Mouse (Mus musculus) lung, adult 2 months (tissue): ENCODE results near the gene Prdx6. TPM values are rescaled to one million over a fixed set of nuclear protein-coding genes. Genes with fewer than 3 reads are reported as not detected.
A peak's percentile ranks its signal among the peaks of the same experiment; 100 is the strongest.
"Not testable (repeated sequence)": the region's sequence is repeated elsewhere in the genome, so short reads cannot be mapped to it uniquely, and the experiment has no call there.

Experiments used
- DNase-seq: peaks from one replicate; pipeline ENCODE4 v3.0.0; 2022
- H3K4me1 ChIP-seq: fragments of 200-500 bp; 2 replicates; pipeline ENCODE4 v1.6.1; 2011; ENCODE audit warnings: low read length; ENCODE audit not compliant: control insufficient read depth, insufficient read depth
- H3K4me3 ChIP-seq: fragments of 200-500 bp; replicated peaks from 2 replicates; pipeline ENCODE3; 2011; ENCODE audit warnings: low read depth, mild to moderate bottlenecking, control low read depth, low read length; ENCODE audit errors: extremely low read depth
- CTCF ChIP-seq: fragments of 200-500 bp; IDR thresholded peaks from 2 replicates; pipeline ENCODE4 v1.5.1; 2011; ENCODE audit warnings: mild to moderate bottlenecking, low read length, control low read depth; ENCODE audit not compliant: insufficient read depth
- POLR2A ChIP-seq: fragments of 200-500 bp; IDR thresholded peaks from 2 replicates; pipeline ENCODE4 v1.6.1; 2011; ENCODE audit warnings: low read depth, mild to moderate bottlenecking, control low read depth, low read length, borderline replicate concordance; ENCODE audit errors: extremely low read depth
- WGBS: fragments of 180-500 bp; shearing (Covaris S2); methylation state at CpG from one replicate; pipeline ENCODE4 v1.1.7; 2018; 5-methylcytosine and 5-hydroxymethylcytosine counted together
- polyA plus RNA-seq: library from polyadenylated mRNA; depleted of rRNA; stranded (reverse); fragments of >200 nt; gene quantifications from 2 replicates; pipeline ENCODE4 v1.2.3, GENCODE M21; 2012

The Prdx6 gene
- polyA plus RNA-seq, 1 experiment, result 466 TPM

- TF ChIP-seq CTCF (no peak), POLR2A (no peak)
- no peak overlapping the region for H3K4me3 ChIP-seq
- no peak for DNase-seq
- 90% methylated on average over 7 of the region's 7 CpGs for WGBS
- H3K4me1 ChIP-seq, result no peaks in the 10 kb centered on the region
These were observed 13.7 kb downstream of the Prdx6 start for GRCm38 (mm10) chr1:161237339-161237738.

- no peak overlapping the region for H3K4me3 ChIP-seq
- H3K4me1 ChIP-seq, result no peaks in the 10 kb centered on the region
- no peak for DNase-seq
- TF ChIP-seq POLR2A, result no peak
- no peak for TF ChIP-seq CTCF
- 67% methylated on average over 13 of the region's 13 CpGs for WGBS
These were observed 17.7 kb downstream of the Prdx6 start for GRCm38 (mm10) chr1:161233226-161233839.

DNA sequence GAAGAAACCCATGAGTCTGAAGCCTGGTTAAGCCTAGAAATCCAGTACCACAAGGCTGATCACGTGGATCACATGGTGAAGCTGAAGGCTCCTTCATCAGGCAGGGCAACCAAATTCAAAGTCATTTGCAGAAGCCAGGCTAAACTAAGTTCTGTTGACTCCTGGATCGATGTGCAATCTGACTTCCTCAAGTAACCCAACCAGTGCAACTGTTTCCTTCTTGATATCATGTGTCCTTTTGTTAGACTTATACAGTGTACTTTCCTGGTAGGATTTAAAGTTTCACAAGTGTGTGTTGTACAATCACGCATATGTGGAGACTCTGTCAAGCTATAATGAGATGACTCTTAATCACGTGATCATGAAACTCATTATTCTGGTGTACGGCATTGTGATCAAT is 18.8 kb downstream of the Prdx6 start:
- WGBS, result 86% methylated on average over 5 of the region's 5 CpGs
- TF ChIP-seq POLR2A, result no peak
- TF ChIP-seq CTCF, result no peak
- Histone ChIP-seq H3K4me1 (no peaks in the 10 kb centered on the region), H3K4me3 (no peak overlapping the region)
- DNase-seq, result no peak

- Histone ChIP-seq H3K4me1 (no peaks in the 10 kb centered on the region), H3K4me3 (no peak overlapping the region)
- DNase-seq, result no peak
- WGBS, result 44% methylated on average over 5 of the region's 5 CpGs
- TF ChIP-seq POLR2A, result no peak
- no peak for TF ChIP-seq CTCF
These were observed 26.2 kb downstream of the Prdx6 start for GRCm38 (mm10) chr1:161224837-161225236.

- 65% methylated on average over 3 of the region's 3 CpGs for WGBS
- Histone ChIP-seq H3K4me3 (no peak overlapping the region), H3K4me1 (no peaks in the 10 kb centered on the region)
- no peak for DNase-seq
- TF ChIP-seq POLR2A (no peak), CTCF (no peak)
These were observed 31.2 kb downstream of the Prdx6 start for GRCm38 (mm10) chr1:161219816-161220215.

DNA sequence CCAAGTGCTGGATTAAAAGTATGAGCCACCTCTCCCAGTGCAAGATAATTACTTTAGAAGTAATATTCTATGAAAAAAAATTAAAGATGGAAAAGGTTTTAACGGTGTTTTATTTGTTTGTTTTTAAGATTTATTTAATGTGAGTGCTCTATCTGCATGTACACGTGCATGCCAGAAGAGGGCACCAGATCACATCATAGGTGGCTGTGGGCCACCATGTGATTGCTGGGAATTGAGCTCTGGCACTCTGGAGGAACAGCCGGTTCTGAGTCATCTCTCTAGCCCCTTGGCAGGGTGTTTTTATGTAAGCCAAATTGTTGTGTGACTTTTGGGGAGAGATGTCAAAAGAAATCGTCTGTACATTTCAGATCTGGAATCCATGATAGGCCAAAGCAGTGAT is 36.6 kb downstream of the Prdx6 start:
- DNase-seq, result peak; percentile 22
- TF ChIP-seq POLR2A (no peak), CTCF (peak; percentile 67)
- Histone ChIP-seq H3K4me3 (no peak overlapping the region), H3K4me1 (no peaks in the 10 kb centered on the region)
- WGBS, result 22% methylated on average over 4 of the region's 4 CpGs

DNA sequence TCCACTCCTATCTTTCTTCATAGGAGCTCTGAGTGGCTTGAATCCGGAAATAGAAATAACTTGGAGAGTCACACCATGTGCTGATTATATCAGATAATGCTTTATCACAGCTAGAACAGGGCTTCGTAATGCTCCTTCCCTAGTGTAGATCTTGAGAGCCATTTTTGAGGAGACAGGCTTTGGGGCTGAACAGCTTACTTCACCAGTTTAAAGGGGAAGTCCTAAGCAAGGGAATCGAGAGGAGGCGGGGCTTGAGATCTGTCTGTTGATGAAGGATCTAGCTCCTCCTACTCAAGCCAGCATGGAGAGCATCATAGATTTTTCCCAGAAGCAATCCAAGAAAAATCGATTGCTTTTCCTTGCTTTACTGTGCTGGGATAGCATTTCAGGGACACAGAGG is 51.2 kb downstream of the Prdx6 start:
- Histone ChIP-seq H3K4me3 (no peak overlapping the region), H3K4me1 (no peaks in the 10 kb centered on the region)
- 63% methylated on average over 5 of the region's 5 CpGs for WGBS

DNA sequence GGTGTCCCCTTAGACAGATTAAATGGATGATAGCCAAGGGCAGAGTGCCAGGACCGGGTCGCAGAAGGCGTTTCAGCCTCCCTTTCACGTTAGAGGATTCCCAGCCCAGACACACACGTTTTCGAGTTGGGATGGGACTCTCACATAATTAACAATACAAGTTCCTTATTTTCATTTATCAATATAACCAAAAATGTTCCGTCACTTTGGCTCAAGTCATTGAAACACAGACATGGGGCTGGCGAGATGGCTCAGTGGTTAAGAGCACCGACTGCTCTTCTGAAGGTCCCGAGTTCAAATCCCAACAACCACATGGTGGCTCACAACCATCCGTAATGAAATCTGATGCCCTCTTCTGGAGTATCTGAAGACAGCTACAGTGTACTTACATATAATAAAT is 54.7 kb downstream of the Prdx6 start:
- not testable (repeated sequence) for DNase-seq, H3K4me1 ChIP-seq, H3K4me3 ChIP-seq
- WGBS, result 37% methylated on average over 11 of the region's 11 CpGs

More for the DNA sequence above, 51.2 kb downstream of the Prdx6 start:
- DNase-seq, result no peak
- no peak for TF ChIP-seq CTCF
- TF ChIP-seq POLR2A, result no peak

DNA sequence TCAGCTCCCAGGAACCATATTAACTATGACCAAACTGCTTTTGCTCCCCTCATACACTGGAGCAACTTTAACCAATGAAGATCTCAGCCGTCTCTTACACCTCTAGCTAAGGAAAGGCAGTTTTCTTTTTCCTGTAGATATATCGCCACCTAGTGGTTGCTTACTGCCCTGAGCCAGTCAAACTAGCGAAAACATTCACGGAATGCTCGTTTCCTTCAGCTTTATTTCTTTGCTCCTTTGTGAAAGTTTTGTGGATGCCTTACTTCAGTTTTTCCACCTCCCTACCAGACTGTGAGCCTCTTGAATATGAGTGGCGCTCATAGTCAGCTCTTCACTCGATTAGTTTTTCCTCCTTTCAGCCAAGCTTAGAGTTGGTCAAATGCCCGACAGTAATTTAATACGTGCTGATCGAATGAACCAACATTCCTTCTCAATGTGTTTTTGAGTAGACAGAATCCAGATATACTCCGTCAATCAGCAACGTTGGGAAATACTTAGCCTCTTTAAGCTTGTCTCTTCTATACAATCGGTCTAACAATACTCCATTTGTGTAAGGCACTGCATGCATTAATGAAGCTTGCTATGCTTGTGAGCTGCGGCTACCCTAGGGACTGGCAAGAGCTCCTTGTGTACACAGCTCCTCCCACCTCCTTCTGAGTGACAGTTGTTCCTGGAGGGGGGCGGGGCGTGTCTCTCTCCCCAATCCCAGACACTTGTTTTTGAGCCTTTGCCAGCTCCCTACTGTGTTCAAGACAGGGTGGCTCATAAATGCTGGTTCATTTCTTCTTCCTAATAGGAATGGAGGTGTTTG is 55.3 kb downstream of the Prdx6 start:
- peak; percentile 69 for DNase-seq
- TF ChIP-seq CTCF, result peak; percentile 44
- no peak for TF ChIP-seq POLR2A
- peak overlapping the region; percentile 60 for H3K4me3 ChIP-seq
- WGBS, result under 1% methylated on average over 16 of the region's 16 CpGs
- H3K4me1 ChIP-seq, result no peaks in the 10 kb centered on the region
